Mouse (Mus musculus) forebrain, embryonic 11.5 days (tissue): ENCODE data around the gene Dmrtc2. TPM values are rescaled to one million over a fixed set of nuclear protein-coding genes. Genes with fewer than 3 reads are reported as not detected.
"Not testable (repeated sequence)": the region's sequence is repeated elsewhere in the genome, so short reads cannot be mapped to it uniquely, and the experiment has no call there.

Source experiments
- ATAC-seq: fragments of 200-750 bp; cut with Nextera tagmentation; replicated peaks from 2 replicates; pipeline ENCODE4 v1.8.0; 2017; ENCODE audit warnings: moderate TSS enrichment; ENCODE audit not compliant: low FRiP score
- DNase-seq: peaks from one replicate; pipeline ENCODE4 v3.0.0-alpha.2; 2017; ENCODE audit warnings: low spot score
- H3K27ac ChIP-seq: fragments of 300-500 bp; sonication (generic); 2 replicates; pipeline ENCODE4 v1.5.1; 2014; ENCODE audit warnings: low read depth, low read length
- H3K27me3 ChIP-seq: fragments of 300-500 bp; sonication (generic); 2 replicates; pipeline ENCODE4 v1.6.1; 2014; ENCODE audit warnings: mild to moderate bottlenecking, low read length, mixed read lengths; ENCODE audit not compliant: control insufficient read depth, insufficient read depth
- H3K36me3 ChIP-seq: fragments of 300-500 bp; sonication (generic); 2 replicates; pipeline ENCODE4 v1.6.1; 2014; ENCODE audit warnings: mild to moderate bottlenecking, low read length, moderate library complexity, mixed read lengths; ENCODE audit not compliant: control insufficient read depth, insufficient read depth
- H3K4me1 ChIP-seq: fragments of 300-500 bp; sonication (generic); replicated peaks from 2 replicates; pipeline ENCODE4 v1.6.1; 2014; ENCODE audit warnings: low read length, mixed read lengths; ENCODE audit not compliant: control insufficient read depth, insufficient read depth
- H3K4me2 ChIP-seq: fragments of 300-500 bp; sonication (generic); 2 replicates; pipeline ENCODE4 v1.6.1; 2014; ENCODE audit warnings: low read depth, mild to moderate bottlenecking, low read length, moderate library complexity, mixed read lengths; ENCODE audit not compliant: severe bottlenecking
- H3K4me3 ChIP-seq: fragments of 300-500 bp; sonication (generic); 2 replicates; pipeline ENCODE4 v1.5.1; 2014; ENCODE audit warnings: low read depth, low read length
- H3K9ac ChIP-seq: fragments of 300-500 bp; sonication (generic); 2 replicates; pipeline ENCODE4 v1.6.1; 2014; ENCODE audit warnings: low read length
- H3K9me3 ChIP-seq: fragments of 300-500 bp; sonication (generic); 2 replicates; pipeline ENCODE4 v1.6.1; 2016; ENCODE audit warnings: low read length, mixed read lengths; ENCODE audit not compliant: control insufficient read depth
- WGBS: fragments of 180-500 bp; shearing (Covaris S2); extraction: QIAGEN DNeasy Blood & Tissue Kit; methylation state at CpG from one replicate; pipeline ENCODE4 v1.1.7; 2014; 5-methylcytosine and 5-hydroxymethylcytosine counted together
- polyA plus RNA-seq: library from polyadenylated mRNA; unstranded; fragments of >200 nt; fragmentation: Nextera tagmentation; extraction: Ambion mirVana; gene quantifications from 2 replicates; pipeline ENCODE4 v1.2.1, GENCODE M21; 2014

Dmrtc2 gene
- polyA plus RNA-seq: not detected in 2 replicates

- H3K4me2 ChIP-seq: no peak within 1 kb of the TSS
- no peak within 1 kb of the TSS for H3K4me3 ChIP-seq
- no peaks in the 10 kb centered on the region; the same call in 1 of the 2 replicates for H3K9me3 ChIP-seq
- H3K27ac ChIP-seq: no peak within 1 kb of the TSS
- peaks cover 3% of the 10 kb centered on the region; the same call in 1 of the 2 replicates for H3K4me1 ChIP-seq
- H3K27me3 ChIP-seq: no peaks in the 10 kb centered on the region
- DNase-seq (peak; percentile 71), ATAC-seq (no peak)
- WGBS: 59% methylated on average over 41 of the region's 41 CpGs
- H3K9ac ChIP-seq: no peak within 1 kb of the TSS
- no peaks in the 10 kb centered on the region for H3K36me3 ChIP-seq
Observed at GRCm38 (mm10) chr7:24869532-24870165, at the start of gene Dmrtc2, which contains the start of gene Lypd4. Gene Dmrtc2 (plus strand): TSS chr7:24870057. Gene Lypd4 (minus strand): TSS chr7:24869941.

- no peaks in the 10 kb centered on the region for H3K4me1 ChIP-seq
- H3K27ac ChIP-seq: no peak overlapping the region
- DNase-seq: no peak
- H3K9me3 ChIP-seq: no peaks in the 10 kb centered on the region
- no peaks in the 10 kb centered on the region for H3K36me3 ChIP-seq
- WGBS: 75% methylated on average over 7 of the region's 7 CpGs
- no peak for ATAC-seq
- H3K4me3 ChIP-seq: no peak overlapping the region
- no peak overlapping the region for H3K4me2 ChIP-seq
- H3K9ac ChIP-seq: no peak overlapping the region
- no peaks in the 10 kb centered on the region for H3K27me3 ChIP-seq
Observed at GRCm38 (mm10) chr7:24824452-24824851, 45.4 kb upstream of the Dmrtc2 start.

GRCm38 (mm10) chr7:24827181-24827580 lies 42.7 kb upstream of the Dmrtc2 start:
- DNase-seq (no peak), ATAC-seq (no peak)
- no peaks in the 10 kb centered on the region for H3K36me3 ChIP-seq
- H3K4me1 ChIP-seq: no peaks in the 10 kb centered on the region
- H3K4me3 ChIP-seq: no peak overlapping the region
- H3K27me3 ChIP-seq: no peaks in the 10 kb centered on the region
- no peak overlapping the region for H3K4me2 ChIP-seq
- no peak overlapping the region for H3K27ac ChIP-seq
- 93% methylated on average over 4 of the region's 4 CpGs for WGBS
- H3K9me3 ChIP-seq: no peaks in the 10 kb centered on the region
- H3K9ac ChIP-seq: no peak overlapping the region

DNA sequence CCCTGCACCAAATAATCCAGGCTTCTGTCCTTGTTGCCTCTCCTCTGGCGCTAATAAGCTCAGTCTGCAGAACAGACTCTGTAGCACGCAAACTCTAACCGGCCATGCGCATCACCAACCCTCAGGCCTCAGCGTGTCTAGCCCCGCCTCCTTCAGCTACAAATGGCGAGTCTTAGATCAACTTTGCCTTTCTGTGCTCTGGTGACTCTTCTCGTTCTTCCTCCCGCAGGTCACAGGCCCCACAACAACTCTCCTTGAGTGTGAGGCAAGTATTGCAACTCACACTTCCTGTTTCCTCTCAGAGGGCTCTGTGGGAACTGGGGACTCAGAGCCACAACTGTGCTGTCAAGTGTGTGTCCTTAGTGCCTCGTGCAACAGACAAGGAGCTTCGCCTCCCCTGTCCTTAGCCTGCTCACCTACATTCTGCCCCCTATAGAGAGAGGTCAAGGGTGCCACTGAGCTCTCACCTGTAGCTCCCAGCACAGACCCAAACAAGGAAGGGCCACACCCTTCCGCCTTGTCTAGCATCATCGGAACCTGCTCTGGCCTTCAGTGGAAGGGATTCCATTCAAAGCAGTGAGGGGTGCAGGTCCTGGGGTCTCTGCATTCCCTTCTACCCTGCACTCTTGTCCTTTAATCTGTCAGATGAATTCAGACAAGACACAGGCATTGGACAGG lies 31.0 kb upstream of the Dmrtc2 start:
- not testable (repeated sequence) for DNase-seq, H3K27ac ChIP-seq, ATAC-seq, H3K9ac ChIP-seq, H3K27me3 ChIP-seq, H3K9me3 ChIP-seq, H3K4me1 ChIP-seq, H3K4me2 ChIP-seq, H3K4me3 ChIP-seq, H3K36me3 ChIP-seq
- 70% methylated on average over 11 of the region's 13 CpGs for WGBS

DNA sequence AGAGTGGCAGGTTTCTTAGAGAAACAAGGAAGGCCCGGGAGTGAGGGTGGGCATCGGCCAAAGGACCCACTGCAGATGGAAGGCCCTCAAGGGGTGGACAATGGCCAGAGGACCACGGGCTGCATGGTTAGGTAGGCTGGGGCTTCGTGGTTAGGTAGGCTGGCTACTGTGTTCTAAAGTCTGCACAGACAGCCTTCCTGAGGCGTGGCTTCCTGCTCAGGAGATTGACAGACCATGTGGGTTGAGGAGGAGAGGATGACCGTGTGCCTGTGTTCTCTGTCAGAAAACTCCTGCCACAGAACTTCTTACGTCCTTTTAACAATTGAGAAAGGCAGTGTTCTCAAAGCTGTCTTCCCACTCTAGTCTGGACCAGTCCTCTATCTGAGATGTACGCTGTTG lies 30.4 kb upstream of the Dmrtc2 start:
- H3K27ac ChIP-seq: no peak overlapping the region
- DNase-seq: no peak
- 80% methylated on average over 8 of the region's 8 CpGs for WGBS
- no peak overlapping the region for H3K4me2 ChIP-seq
- no peak overlapping the region for H3K4me3 ChIP-seq
- H3K9ac ChIP-seq: no peak overlapping the region
- ATAC-seq: no peak
- H3K9me3 ChIP-seq: no peaks in the 10 kb centered on the region
- no peaks in the 10 kb centered on the region for H3K27me3 ChIP-seq
- H3K4me1 ChIP-seq: no peaks in the 10 kb centered on the region
- no peaks in the 10 kb centered on the region for H3K36me3 ChIP-seq

GRCm38 (mm10) chr7:24840331-24840730 lies 29.5 kb upstream of the Dmrtc2 start:
- Histone ChIP-seq H3K4me1 (no peaks in the 10 kb centered on the region), H3K27me3 (no peaks in the 10 kb centered on the region), H3K9me3 (no peaks in the 10 kb centered on the region), H3K4me2 (no peak overlapping the region), H3K36me3 (no peaks in the 10 kb centered on the region), H3K27ac (no peak overlapping the region), H3K4me3 (no peak overlapping the region), H3K9ac (no peak overlapping the region)
- no peak for ATAC-seq
- WGBS: 58% methylated on average over 3 of the region's 3 CpGs
- no peak for DNase-seq

DNA sequence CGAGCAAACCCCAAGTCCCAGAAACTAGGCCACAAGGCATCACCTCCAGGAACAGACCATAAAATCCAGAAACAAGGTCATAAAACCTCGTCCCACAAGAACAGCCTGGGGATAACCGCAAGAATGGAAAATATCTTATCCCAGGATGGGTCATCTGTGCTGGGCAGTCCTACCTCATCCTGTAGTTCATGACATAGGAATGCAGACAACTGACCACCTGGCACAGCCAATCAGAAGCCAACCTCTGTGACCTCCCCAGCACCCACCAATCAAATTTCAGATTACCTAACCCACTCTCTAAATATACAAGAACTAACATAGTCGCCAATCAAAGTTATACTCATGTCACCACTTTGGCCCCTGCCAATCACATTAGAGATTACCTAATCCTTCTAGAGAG lies 28.8 kb upstream of the Dmrtc2 start:
- Histone ChIP-seq H3K4me3 (no peak overlapping the region), H3K27ac (no peak overlapping the region), H3K4me1 (no peaks in the 10 kb centered on the region), H3K9me3 (no peaks in the 10 kb centered on the region), H3K4me2 (no peak overlapping the region), H3K27me3 (no peaks in the 10 kb centered on the region), H3K9ac (no peak overlapping the region), H3K36me3 (no peaks in the 10 kb centered on the region)
- DNase-seq (no peak), ATAC-seq (no peak)
- 77% methylated on average over 4 of the region's 4 CpGs for WGBS

- no peaks in the 10 kb centered on the region for H3K4me1 ChIP-seq
- H3K4me2 ChIP-seq: no peak overlapping the region
- H3K27me3 ChIP-seq: no peaks in the 10 kb centered on the region
- no peak overlapping the region for H3K9ac ChIP-seq
- WGBS: 35% methylated on average over 5 of the region's 5 CpGs
- no peak overlapping the region for H3K4me3 ChIP-seq
- ATAC-seq (no peak), DNase-seq (no peak)
- no peak overlapping the region for H3K27ac ChIP-seq
- H3K36me3 ChIP-seq: no peaks in the 10 kb centered on the region
- no peaks in the 10 kb centered on the region for H3K9me3 ChIP-seq
Observed at GRCm38 (mm10) chr7:24844144-24844543, 25.7 kb upstream of the Dmrtc2 start.

DNA sequence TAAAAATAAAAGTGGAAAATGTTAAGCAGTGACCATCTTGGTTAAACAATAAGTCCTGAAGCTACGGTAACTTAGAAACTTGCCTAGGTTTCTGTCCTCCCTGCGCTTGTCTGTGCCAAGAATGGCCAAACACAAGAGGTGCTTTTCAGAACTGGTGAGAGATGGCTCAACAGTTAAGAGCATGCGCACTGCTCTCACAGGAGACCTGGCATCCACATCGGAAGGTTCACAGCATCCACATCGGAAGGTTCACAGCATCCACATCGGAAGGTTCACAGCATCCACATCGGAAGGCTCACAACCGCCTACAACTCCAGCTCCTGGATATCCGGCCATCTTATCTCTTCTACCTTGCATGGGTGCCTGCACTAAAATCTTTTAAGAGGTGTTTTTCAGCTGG lies 24.7 kb upstream of the Dmrtc2 start:
- Histone ChIP-seq H3K36me3 (no peaks in the 10 kb centered on the region), H3K4me3 (no peak overlapping the region), H3K27me3 (no peaks in the 10 kb centered on the region), H3K4me1 (no peaks in the 10 kb centered on the region), H3K9me3 (no peaks in the 10 kb centered on the region), H3K27ac (no peak overlapping the region), H3K9ac (no peak overlapping the region), H3K4me2 (no peak overlapping the region)
- WGBS: 87% methylated on average over 9 of the region's 9 CpGs
- ATAC-seq: no peak
- DNase-seq: no peak
